Mouse (Mus musculus) myocyte (in vitro differentiated cells): Measurements from ENCODE around the gene Trim21.

Source experiments
- E2F4 ChIP-seq: IDR thresholded peaks from one replicate; pipeline ENCODE4 v1.6.1; 2011; ENCODE audit warnings: mild to moderate bottlenecking, control low read depth, moderate library complexity; ENCODE audit not compliant: insufficient read depth
- POLR2A ChIP-seq: IDR thresholded peaks from one replicate; pipeline ENCODE4 v1.6.1; 2011; ENCODE audit warnings: low read depth, mild to moderate bottlenecking, control low read depth, moderate library complexity; ENCODE audit not compliant: insufficient read length
- POLR2AphosphoS2 ChIP-seq: IDR thresholded peaks from one replicate; pipeline ENCODE4 v1.6.1; 2011; ENCODE audit warnings: low read depth, control low read depth; ENCODE audit not compliant: insufficient read length
- SRF ChIP-seq: IDR thresholded peaks from one replicate; pipeline ENCODE4 v1.6.1; 2011; ENCODE audit warnings: low read depth; ENCODE audit not compliant: control insufficient read depth, insufficient read length
- TCF12 ChIP-seq: IDR thresholded peaks from one replicate; pipeline ENCODE4 v1.6.1; 2011; ENCODE audit warnings: mild to moderate bottlenecking, control low read depth; ENCODE audit not compliant: poor library complexity, insufficient read depth, severe bottlenecking
- USF1 ChIP-seq: IDR thresholded peaks from one replicate; pipeline ENCODE4 v1.6.1; 2011; ENCODE audit warnings: low read depth, mild to moderate bottlenecking, control low read depth, moderate library complexity

GRCm38 (mm10) chr7:102573174-102573830, 8.0 kb upstream of the Trim21 start:
- TF ChIP-seq POLR2AphosphoS2: no peak
- TF ChIP-seq POLR2A: no peak
- no peak for TF ChIP-seq E2F4
- no peak for TF ChIP-seq USF1
- no peak for TF ChIP-seq TCF12
- no peak for TF ChIP-seq SRF
